Mouse (Mus musculus) CH12.LX (cell line): ENCODE data around the gene Hnrnpul1. TPM values are rescaled to one million over a fixed set of nuclear protein-coding genes. Genes with fewer than 3 reads are reported as not detected.

Source experiments
- DNase-seq: peaks from one replicate; pipeline ENCODE4 v3.0.0-alpha.2; 2013; ENCODE audit errors: extremely low read depth
- H3K27ac ChIP-seq: 2 replicates; pipeline ENCODE4 v1.5.1; 2012; ENCODE audit warnings: low read depth, mild to moderate bottlenecking, control low read depth, moderate library complexity; ENCODE audit not compliant: insufficient read depth
- H3K27me3 ChIP-seq: replicated peaks from 2 replicates; pipeline ENCODE3; 2012; ENCODE audit warnings: inconsistent platforms
- H3K36me3 ChIP-seq, 2 experiments: replicated peaks in 1 of 2; 2 replicates each; pipeline versions ENCODE3 to v1.6.1; 2012; ENCODE audit warnings: inconsistent platforms in 1 of 2, low read length in 1 of 2, mild to moderate bottlenecking in 1 of 2, mixed read lengths in 1 of 2, moderate library complexity in 1 of 2; ENCODE audit not compliant: control insufficient read depth in 1 of 2, insufficient read depth in 1 of 2
- H3K4me1 ChIP-seq, 2 experiments: 2 replicates each; pipeline ENCODE4 v1.6.1; 2012; ENCODE audit warnings: inconsistent platforms in 1 of 2, moderate library complexity in 1 of 2; ENCODE audit not compliant: insufficient read depth in 2 of 2, control insufficient read depth in 1 of 2
- H3K4me2 ChIP-seq: 2 replicates; pipeline ENCODE4 v1.6.1; 2012; ENCODE audit warnings: low read depth, mild to moderate bottlenecking, control low read depth; ENCODE audit not compliant: poor library complexity, insufficient read depth, severe bottlenecking
- H3K4me3 ChIP-seq, 3 experiments: fragments of 150-350 bp in 1 of 3; sonication (generic) in 1 of 3; replicated peaks in 1 of 3; 2 replicates each; pipeline versions ENCODE3 to v1.5.1; 2011 to 2012; ENCODE audit warnings: low read depth in 2 of 3, low read length in 2 of 3, mild to moderate bottlenecking in 2 of 3, moderate library complexity in 2 of 3, control low read depth in 1 of 3, improper control_type of control experiment in 1 of 3, inconsistent platforms in 1 of 3, mixed read lengths in 1 of 3; ENCODE audit not compliant: poor library complexity in 1 of 3
- H3K79me2 ChIP-seq: replicated peaks from 2 replicates; pipeline ENCODE4 v1.6.1; 2012; ENCODE audit warnings: mild to moderate bottlenecking, moderate library complexity; ENCODE audit not compliant: control insufficient read depth, poor library complexity, insufficient read depth, severe bottlenecking; ENCODE audit errors: extremely low read depth
- H3K9ac ChIP-seq: 2 replicates; pipeline ENCODE4 v1.6.1; 2012; ENCODE audit warnings: low read depth, mild to moderate bottlenecking, control low read depth, moderate library complexity; ENCODE audit not compliant: insufficient read depth
- H3K9me3 ChIP-seq: replicated peaks from 2 replicates; pipeline ENCODE3; 2012; ENCODE audit warnings: low read length, inconsistent platforms, mixed read lengths
- BHLHE40 ChIP-seq: IDR thresholded peaks from 2 replicates; pipeline ENCODE4 v1.6.1; 2011; ENCODE audit warnings: mild to moderate bottlenecking, low read depth, low read length, improper control_type of control experiment
- CHD1 ChIP-seq: IDR thresholded peaks from 2 replicates; pipeline ENCODE4 v1.6.1; 2012; ENCODE audit warnings: low read depth, low read length, improper control_type of control experiment, inconsistent platforms
- CHD2 ChIP-seq: IDR thresholded peaks from 2 replicates; pipeline ENCODE4 v1.6.1; 2011; ENCODE audit warnings: low read length, improper control_type of control experiment
- CTCF ChIP-seq, 2 experiments: IDR thresholded peaks in 1 of 2; conservative IDR thresholded peaks in 1 of 2; 2 replicates each; pipeline ENCODE4 v1.5.1; 2011 to 2012; ENCODE audit warnings: low read depth in 2 of 2, low read length in 2 of 2, improper control_type of control experiment in 1 of 2, inconsistent platforms in 1 of 2, mild to moderate bottlenecking in 1 of 2, moderate library complexity in 1 of 2
- MAFK ChIP-seq: IDR thresholded peaks from 2 replicates; pipeline ENCODE4 v1.6.1; 2011; ENCODE audit warnings: low read length, improper control_type of control experiment; ENCODE audit not compliant: insufficient replicate concordance
- MXI1 ChIP-seq: IDR thresholded peaks from 2 replicates; pipeline ENCODE4 v1.6.1; 2011; ENCODE audit warnings: mild to moderate bottlenecking, low read depth, low read length, improper control_type of control experiment
- NRF1 ChIP-seq: IDR thresholded peaks from 2 replicates; pipeline ENCODE4 v1.6.1; 2014; ENCODE audit warnings: low read depth, mild to moderate bottlenecking, inconsistent platforms, low read length, improper control_type of control experiment, moderate library complexity
- POLR2A ChIP-seq: IDR thresholded peaks from 2 replicates; pipeline ENCODE4 v1.6.1; 2011; ENCODE audit warnings: low read depth, mild to moderate bottlenecking, improper control_type of control experiment, low read length
- SIN3A ChIP-seq: IDR thresholded peaks from 2 replicates; pipeline ENCODE4 v1.6.1; 2012; ENCODE audit warnings: low read length, improper control_type of control experiment, inconsistent platforms
- TBP ChIP-seq: conservative IDR thresholded peaks from 2 replicates; pipeline ENCODE4 v1.6.1; 2011; ENCODE audit warnings: low read depth, low read length, improper control_type of control experiment
- TCF12 ChIP-seq: IDR thresholded peaks from 2 replicates; pipeline ENCODE4 v1.6.1; 2014; ENCODE audit warnings: low read depth, mild to moderate bottlenecking, inconsistent platforms, low read length, improper control_type of control experiment
- dilution Hi-C: fragments of 300-500 bp; cut with MboI; formaldehyde crosslinking; loops from 2 replicates; pipeline ENCODE4 v1.14.3; 2020; ENCODE audit warnings: low sequenced_read_pairs; ENCODE audit not compliant: extremely low pct_unique_long_range_greater_than_20kb, extremely low pct_ligation_motif_present
- in situ Hi-C: fragments of 300-500 bp; cut with MboI; formaldehyde crosslinking; loops from 3 replicates; pipeline ENCODE4 v1.14.3; 2019; ENCODE audit warnings: low sequenced_read_pairs, low pct_ligation_motif_present, low pct_unique_long_range_greater_than_20kb, mixed read lengths
- polyA plus RNA-seq: library from polyadenylated mRNA; unstranded; fragments of >175 nt; gene quantifications from 2 replicates; pipeline ENCODE4 v1.2.1, GENCODE M21; 2012; ENCODE audit warnings: low read depth; ENCODE audit not compliant: insufficient read length
- total RNA-seq, 2 experiments: library from RNA; depleted of rRNA; stranded (reverse); fragments of 300-350 nt in 1 of 2; fragments of >200 nt in 1 of 2; gene quantifications; 2 replicates each; pipeline ENCODE4 v1.2.3; 2012 to 2014

Hnrnpul1 gene
- total and polyA plus RNA-seq, 3 experiments = 52.6 to 188 (median 72.2) TPM

GRCm38 (mm10) chr7:25754439-25754737 is 169 bp downstream of the Hnrnpul1 start:
- TF ChIP-seq NRF1 (no peak), CTCF (conservative IDR thresholded peaks at IDR 0.05 in 1 of 2, IDR thresholded peaks at IDR 0.05 in 1 of 2; ENCODE audit: low read depth in 2 of 2, low read length in 2 of 2) (peak in 1 of 2 experiments; percentile 42; a peak in 1 of 4 replicates), POLR2A (peak; percentile 37; the same call in 1 of the 2 replicates)
- no peak for DNase-seq
- dilution Hi-C loops = no loop called here
- H3K9me3 ChIP-seq = no peaks in the 10 kb centered on the region
- peak overlapping the region; percentile 69 to 95 (median 94) for H3K4me3 ChIP-seq
- H3K4me2 ChIP-seq = no peak overlapping the region
- H3K4me1 ChIP-seq = peaks cover 6 to 37% of the 10 kb centered on the region in 2 experiments
- H3K79me2 ChIP-seq = peaks cover 49% of the 10 kb centered on the region
- peak overlapping the region; percentile 100 for H3K9ac ChIP-seq
- in situ Hi-C loops = loop anchor here (5.0 kb wide), 1 partner anchor 37 kb away; the partner anchor contains the start of gene Ccdc97
- peak overlapping the region; percentile 97 for H3K27ac ChIP-seq
- peaks cover 11 to 30% of the 10 kb centered on the region in 2 experiments for H3K36me3 ChIP-seq
- peaks cover 28% of the 10 kb centered on the region for H3K27me3 ChIP-seq

- dilution Hi-C loops = no loop called here
- no peak for DNase-seq
Measured at GRCm38 (mm10) chr7:25753643-25754438, 716 bp downstream of the Hnrnpul1 start.

GRCm38 (mm10) chr7:25753076-25753475 is 1.5 kb downstream of the Hnrnpul1 start:
- Histone ChIP-seq H3K4me3 (peak overlapping the region; percentile 69 to 95 (median 94)), H3K27ac (no peak overlapping the region; the same call in 1 of the 2 replicates), H3K4me1 (peaks cover 13 to 51% of the 10 kb centered on the region in 2 experiments), H3K9me3 (no peaks in the 10 kb centered on the region), H3K27me3 (peaks cover 15% of the 10 kb centered on the region), H3K36me3 (peaks cover 24 to 43% of the 10 kb centered on the region in 2 experiments), H3K4me2 (peak overlapping the region; percentile 70), H3K79me2 (peaks cover 60% of the 10 kb centered on the region), H3K9ac (peak overlapping the region; percentile 100)
- TF ChIP-seq CHD1 (0 out of 2 replicates have a peak, but pooled peaks have one; percentile 12), TBP (no peak)
- no peak for DNase-seq
- in situ Hi-C loops (loop anchor here (5.0 kb wide), 1 partner anchor 36 kb away; the partner anchor contains the start of gene Ccdc97), dilution Hi-C loops (no loop called here)

More at GRCm38 (mm10) chr7:25753643-25754438, 716 bp downstream of the Hnrnpul1 start:
- TF ChIP-seq CHD2 = 0 out of 2 replicates have a peak, but pooled peaks have one; percentile 14
- TF ChIP-seq MAFK = no peak
- TF ChIP-seq SIN3A = peak; percentile 70; the same call in 1 of the 2 replicates
- no peak for TF ChIP-seq MXI1
- no peak for TF ChIP-seq BHLHE40
- no peak for TF ChIP-seq TCF12
- peak overlapping the region; percentile 70 for H3K4me2 ChIP-seq
- peaks cover 9 to 43% of the 10 kb centered on the region in 2 experiments for H3K4me1 ChIP-seq
- in situ Hi-C loops = loop anchor here (5.0 kb wide), 1 partner anchor 37 kb away; the partner anchor contains the start of gene Ccdc97
- H3K27me3 ChIP-seq = peaks cover 23% of the 10 kb centered on the region
- no peaks in the 10 kb centered on the region for H3K9me3 ChIP-seq
- peak overlapping the region; percentile 69 to 95 (median 94) for H3K4me3 ChIP-seq
- peaks cover 53% of the 10 kb centered on the region for H3K79me2 ChIP-seq
- H3K27ac ChIP-seq = peak overlapping the region; percentile 97
- peaks cover 17 to 35% of the 10 kb centered on the region in 2 experiments for H3K36me3 ChIP-seq
- peak overlapping the region; percentile 100 for H3K9ac ChIP-seq
